Mouse (Mus musculus) telencephalon, adult 2 months (tissue): ENCODE data around the gene Btnl2.

Source experiments
- DNase-seq: peaks from one replicate; pipeline ENCODE4 v3.0.0-alpha.2; 2011; ENCODE audit warnings: low read depth, low spot score

The Btnl2 gene

DNA sequence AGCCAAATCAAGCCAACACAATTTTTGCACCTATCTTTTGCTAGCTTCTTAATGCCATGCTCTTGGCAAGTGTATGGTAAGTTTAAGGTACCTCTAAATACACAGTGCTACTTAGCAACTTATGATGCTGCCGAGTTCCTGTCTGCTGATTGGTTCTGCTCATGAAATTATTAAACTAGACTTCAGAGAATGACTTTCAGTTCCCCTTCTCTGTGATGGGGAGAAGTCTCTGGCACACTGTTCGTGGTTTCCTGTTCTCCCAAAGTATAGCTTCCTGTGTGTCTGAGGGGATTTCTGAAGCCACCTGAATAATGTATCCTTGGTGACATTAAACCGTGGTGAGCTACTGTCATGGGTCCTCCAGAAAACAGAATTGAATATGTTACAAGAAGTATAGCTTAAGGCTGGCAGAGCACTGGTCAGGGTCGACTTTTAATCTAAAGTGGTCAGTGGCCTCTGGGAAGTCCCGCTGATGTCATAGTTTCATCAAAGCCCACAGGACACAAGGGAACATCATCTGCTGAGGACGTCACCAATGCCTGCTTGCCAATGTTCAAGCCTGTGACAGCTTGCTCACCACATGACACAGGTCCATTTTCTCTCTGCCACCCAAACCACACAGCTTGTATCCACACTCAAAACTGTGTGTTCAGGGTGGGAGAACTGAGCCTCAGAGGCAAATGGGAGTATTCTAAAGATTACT, 6.9 kb upstream of the Btnl2 start:
- peak; percentile 28 for DNase-seq

DNA sequence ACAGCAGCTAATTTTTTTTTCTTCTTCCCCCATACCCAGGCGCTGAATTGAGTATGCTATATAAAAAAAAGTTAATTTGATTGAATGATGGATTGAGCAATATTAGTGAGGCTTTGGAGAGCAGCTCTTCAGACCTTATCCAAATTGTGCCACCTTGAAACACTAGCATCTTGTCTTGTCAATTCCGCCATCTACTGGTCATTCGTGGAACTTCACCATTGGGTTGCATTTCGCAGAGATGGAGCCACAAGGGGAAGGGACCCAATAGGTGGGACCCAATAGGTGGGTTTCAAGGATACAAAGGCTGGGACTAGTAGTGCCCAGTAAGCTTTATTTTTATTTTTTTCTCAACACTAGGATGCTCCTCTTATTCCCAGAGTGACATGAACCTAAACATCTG, 5.2 kb upstream of the Btnl2 start:
- DNase-seq = peak; percentile 18

DNA sequence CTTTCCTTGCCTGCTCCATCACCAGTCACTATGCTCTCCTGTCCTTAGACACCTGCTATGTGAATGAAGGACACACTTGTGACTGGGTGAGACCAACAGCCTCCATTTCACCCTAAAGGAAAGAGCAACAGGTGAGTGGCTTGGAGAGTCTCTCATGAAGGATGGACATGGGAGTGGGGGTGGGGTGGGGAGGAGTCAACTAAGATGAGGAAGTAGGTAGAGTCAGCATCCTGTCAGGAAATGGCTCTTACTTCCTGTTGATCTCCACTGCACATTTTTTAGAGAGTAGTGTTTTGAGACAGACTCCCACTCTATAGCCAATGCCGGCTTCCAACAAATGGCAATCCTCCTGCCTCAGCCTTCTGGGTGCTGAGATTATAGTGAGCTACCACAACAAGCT, 318 bp downstream of the Btnl2 start:
- DNase-seq = no peak

DNA sequence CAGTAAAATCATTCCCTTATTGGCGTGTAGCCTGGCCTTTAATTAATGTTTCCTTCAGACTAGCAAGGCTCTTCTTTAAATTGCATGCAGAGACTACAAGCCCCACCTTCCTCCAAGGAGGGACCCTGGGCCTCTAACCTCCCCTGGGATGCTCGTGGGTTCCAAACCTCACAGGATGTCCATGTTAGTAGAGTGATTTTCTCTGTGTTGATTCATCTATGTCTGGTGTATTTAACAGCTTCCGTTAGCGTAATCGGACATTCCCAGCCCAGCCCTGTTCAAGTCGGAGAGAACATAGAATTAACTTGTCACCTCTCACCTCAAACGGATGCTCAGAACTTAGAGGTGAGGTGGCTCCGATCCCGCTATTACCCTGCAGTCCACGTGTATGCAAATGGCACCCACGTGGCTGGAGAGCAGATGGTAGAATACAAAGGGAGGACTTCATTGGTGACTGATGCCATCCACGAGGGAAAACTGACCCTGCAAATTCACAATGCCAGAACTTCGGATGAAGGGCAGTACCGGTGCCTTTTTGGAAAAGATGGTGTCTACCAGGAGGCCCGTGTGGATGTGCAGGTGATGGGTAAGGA, 8.4 kb downstream of the Btnl2 start:
- DNase-seq = no peak

DNA sequence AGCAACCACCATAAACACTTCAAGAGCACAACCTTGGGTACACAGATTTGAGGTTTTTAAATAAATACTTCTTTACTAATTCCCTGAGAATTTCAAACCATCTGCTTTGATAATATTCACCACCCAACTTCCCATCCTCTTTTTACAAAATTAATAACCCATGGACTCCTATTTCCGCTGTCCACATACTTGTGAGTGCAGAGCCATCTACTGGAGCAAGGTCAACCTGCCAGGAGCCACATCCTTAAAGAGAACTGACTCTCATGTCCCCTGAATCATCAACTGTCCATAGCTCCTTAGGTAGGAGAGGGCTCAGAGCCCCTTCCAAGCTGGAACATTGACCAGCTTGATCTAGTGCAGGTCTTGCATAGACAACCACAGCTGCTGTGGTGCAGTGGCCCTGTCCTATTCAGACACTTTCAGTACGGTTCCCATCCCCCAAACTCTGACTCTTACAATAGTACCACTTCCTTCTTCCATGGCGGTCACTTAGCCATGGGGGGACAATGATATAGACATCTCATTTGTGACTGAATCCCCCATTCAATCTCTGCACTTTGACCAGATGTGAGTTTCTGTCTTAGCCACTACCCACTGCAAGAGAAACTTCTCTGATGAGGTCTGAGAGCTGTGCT, 9.2 kb downstream of the Btnl2 start:
- no peak for DNase-seq

DNA sequence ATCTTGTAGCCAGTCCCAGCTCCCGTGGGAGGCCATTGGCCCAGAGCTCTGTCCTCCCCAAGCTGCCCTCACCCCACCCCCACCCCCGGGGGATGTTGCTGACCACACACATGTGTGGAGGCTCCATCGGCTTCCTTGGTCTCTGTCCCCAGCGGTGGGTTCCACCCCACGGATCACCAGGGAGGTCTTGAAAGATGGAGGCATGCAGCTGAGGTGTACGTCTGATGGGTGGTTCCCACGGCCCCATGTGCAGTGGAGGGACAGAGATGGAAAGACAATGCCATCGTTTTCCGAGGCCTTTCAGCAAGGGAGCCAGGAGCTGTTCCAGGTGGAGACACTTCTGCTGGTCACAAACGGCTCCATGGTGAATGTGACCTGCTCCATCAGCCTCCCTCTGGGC, 10.4 kb downstream of the Btnl2 start:
- DNase-seq = no peak

DNA sequence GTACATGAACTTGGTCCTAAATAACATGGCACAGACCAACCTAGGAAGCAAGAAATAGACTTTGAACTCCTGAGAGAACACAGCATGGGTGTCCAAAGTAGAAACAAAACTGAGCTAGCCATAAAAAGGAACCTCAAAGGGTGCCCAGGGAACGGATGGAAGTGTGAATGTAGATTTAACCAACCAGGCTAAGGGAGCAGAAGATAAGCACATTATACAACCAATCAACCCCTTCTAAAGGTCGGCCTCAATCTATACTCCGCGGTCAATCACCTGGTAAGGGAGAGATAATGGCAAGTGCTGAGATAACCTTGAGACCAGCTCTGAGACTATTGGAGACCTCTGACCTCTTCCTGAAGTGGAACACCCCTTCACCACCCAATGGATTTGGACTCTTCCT, 15.9 kb downstream of the Btnl2 start:
- DNase-seq = no peak

DNA sequence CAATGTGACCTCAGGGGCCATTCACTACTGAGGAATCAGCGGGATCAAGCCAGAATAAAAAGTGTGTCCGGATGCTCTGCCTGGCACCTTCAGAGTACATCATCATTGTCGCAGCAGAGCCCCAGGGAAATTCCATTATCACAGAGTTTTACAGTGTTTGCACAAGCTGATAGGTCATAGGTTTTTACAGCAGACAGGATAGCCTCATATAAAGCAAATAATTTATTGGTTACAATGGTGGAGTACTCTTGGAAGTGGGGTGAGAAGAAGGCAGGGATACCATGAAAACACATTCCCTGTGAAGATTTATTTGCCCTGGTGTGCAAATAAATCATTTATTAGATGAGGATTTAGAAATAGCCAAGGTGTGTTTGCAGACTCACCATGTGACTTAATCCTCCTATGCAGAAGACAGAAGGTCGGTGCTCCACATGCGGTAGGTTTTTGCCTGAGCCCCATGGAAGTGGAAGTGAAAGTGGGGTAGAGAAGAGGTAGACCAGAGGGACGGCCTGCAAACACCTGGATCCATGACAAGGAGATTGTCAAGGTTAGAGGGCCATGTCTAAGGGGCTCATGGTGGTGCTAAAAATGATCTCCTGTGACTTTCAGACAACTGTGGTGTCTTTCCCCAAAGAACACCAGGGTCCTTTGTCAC, 18.6 kb downstream of the Btnl2 start:
- no peak for DNase-seq

DNA sequence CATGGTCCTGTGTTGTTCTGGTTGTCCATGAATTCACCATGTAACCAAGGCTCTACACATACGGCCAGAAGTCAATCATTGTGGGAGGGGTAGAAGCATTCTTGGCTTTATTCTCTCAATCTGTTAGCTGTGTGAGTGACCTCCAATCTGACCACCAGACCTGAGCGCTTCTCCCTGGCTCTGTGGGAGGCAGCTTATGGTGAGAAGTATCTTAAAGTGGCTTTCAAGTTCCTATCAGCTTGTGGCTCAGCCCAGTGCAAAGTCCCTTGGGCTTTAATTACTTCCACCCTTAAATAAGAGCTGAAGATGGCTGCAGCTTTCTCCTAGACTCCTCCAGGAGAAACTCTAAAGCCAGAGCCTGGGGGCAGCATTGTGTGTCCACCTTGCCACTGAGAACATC, 22.2 kb downstream of the Btnl2 start, which contains the start of gene Btnl1:
Gene Btnl1, plus strand, starts transcription at position 286 of the 400 bp plus-strand sequence.
- no peak for DNase-seq

DNA sequence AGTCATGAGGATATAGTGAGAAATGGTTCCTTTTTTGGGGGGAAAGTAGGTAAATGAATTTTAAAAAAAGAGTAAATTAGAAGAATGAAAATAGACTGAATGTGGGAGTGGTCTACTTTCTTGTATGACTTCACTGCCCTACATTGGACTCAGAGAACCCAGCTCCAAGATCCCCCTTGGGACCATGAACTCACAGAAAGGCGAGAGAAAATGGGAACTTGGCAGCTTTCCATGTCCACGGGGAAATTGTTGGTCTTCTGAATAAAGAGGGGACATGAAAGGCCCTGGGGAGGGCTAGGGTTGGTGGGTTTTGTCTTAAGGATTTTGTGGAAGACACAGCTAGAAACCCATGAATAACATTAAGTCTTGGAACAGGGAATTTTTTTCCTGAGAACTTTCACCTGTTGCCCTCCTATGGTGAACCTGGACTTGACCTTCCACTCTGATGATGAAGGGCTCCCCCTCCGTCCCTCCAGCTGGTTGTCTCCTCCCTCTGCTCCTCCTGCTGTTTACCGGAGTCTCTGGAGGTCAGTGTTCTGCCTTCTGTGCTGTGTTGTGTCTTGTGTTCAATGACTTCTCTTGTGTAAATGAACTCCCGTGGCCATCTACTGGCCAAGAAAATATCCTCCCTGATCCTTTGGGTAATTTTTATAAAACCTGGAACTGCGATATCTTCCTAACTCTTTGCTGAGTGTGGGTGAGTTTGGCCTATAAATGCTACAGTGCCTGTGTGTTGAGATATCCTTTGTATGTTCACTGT, 23.0 kb downstream of the Btnl2 start:
- no peak for DNase-seq

DNA sequence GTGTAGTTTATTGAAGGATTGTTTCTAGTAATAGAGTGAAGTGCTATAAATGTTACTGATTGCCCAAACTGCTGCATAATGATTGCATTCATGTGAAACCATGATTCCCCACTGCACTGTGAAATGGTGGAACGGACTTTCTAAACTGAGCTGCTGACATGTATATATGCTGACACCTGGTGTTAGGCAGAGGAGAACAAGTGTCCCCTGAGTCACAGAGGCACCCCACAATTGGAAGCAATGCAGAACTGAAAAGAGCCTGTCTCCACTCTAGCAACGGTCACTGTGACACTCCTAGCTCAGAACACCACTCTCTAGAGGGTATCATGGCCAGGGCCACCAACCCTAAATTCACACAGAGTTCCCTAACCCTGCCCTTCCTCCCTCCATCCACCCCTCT, 24.1 kb downstream of the Btnl2 start:
- no peak for DNase-seq

DNA sequence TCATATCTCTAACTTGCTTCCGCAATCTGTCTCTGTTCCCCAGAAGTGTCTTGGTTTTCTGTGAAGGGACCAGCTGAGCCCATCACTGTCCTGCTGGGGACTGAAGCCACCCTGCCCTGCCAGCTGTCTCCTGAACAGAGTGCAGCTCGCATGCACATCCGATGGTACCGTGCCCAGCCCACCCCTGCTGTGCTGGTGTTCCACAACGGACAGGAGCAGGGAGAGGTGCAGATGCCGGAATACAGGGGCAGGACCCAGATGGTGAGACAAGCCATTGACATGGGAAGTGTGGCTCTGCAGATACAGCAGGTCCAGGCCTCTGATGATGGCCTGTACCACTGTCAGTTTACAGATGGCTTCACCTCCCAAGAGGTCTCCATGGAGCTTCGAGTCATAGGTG, 24.8 kb downstream of the Btnl2 start:
- no peak for DNase-seq

DNA sequence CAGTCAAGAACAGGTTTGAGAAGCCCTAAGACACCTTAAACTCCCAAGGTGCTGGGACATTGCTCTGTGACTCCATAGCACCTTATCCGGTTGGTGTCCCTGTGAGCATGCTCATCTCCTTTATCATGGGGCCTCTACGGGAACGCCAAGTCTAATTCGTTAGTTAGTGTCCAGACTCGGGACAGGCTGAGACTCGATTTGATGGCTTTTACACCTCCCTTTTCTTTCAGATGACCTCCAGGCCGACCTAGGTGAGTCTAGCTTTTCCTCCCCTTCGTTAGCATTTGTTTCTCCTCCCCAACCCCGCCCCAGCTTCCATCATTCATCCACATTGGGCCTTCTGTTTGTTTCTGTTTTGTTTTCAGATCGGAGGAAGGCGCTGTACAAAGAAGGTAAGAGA, 27.3 kb downstream of the Btnl2 start:
- no peak for DNase-seq

DNA sequence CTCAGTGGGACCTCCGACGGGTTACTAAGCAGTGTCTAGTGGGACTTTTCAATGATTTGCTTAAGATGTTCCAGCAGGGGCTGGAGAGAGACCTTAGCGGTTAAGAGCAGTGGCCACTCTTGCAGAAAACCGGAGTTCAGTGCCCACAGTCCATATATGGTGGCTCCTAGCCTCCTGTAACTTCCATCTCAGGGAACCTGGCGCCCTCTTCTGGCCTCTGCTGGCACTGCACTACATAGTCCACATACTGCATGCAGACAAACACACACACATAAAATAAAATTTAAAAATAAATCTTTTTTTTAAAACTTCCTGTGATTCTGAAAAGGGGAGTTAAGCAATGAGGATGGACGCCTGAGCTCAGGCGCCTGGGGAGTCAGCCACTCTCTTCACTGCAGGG, 28.6 kb downstream of the Btnl2 start:
- DNase-seq = no peak

DNA sequence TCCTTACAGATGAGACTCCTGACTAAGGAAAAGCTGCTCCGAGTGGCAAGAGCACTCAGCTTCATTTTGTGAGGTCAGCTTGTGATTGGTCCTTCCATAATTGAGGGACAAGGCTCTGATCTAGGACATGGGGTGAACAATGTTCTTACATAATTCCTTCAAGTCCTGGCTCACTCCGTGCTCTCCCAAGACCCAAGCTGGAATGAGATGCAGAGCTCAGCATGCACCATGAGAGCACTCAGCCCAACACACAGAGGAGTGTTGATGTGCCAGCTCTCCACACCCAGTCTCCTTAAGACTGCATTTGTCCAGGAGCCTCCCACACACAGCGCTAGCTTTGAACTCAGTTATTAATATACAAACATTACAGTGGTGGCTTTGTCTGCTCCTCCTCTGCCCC, 30.1 kb downstream of the Btnl2 start:
- peak; percentile 6 for DNase-seq

DNA sequence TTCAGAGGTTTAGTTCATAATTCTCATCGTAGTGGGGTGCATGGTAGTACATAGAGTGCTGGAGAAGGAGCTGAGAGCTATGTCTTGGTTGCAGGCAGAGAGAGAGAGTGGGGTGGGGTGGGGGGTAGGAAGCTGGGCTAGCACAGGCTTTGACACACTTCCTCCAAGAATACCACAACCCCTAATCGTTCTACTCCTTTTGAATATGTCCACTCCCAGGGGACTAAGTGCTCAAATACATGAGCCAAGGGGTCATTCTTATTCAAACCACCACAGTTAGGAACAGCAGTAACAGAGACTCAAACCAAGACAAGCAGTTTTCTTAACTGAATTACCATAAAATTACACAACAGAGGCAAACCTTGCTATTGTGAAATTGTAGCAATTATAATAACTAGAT, 32.0 kb downstream of the Btnl2 start:
- no peak for DNase-seq

DNA sequence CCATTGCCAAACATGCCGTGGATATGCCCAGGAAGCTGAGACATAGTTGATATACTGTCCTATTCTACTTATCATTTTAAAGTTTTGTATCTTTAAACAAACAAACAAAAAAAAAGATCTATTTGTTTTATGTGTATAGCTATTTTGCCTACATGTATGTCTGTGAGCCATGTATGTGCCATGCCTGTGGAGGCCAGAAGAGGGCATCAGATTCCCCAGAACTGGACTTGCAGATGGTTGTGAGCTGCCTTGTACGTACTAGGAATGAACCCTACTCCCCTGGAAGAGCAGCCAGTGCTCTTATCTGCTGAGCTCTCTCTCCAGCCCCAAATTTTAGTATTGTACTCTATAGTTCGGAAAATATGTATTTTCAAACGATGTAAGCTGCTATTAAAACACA, 33.9 kb downstream of the Btnl2 start:
- no peak for DNase-seq

DNA sequence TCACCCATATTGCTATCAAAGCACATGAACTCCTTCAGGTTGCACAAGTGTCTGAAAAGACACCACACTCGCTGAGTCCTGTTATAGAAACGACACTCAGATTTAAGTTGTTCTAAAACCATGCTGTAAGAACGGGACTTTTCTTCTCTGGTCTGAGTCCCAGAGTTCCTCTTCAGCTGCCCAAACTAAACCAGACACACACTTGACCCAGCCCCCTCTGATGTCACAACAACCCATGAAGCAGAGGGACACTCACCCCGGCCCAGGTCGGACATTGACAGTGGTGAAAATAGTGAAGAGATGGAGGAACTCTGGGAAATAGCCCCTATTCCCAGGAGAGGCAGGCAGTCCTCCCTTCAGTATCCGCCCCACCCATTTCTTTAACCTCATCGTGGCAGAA, 36.9 kb downstream of the Btnl2 start:
- no peak for DNase-seq

DNA sequence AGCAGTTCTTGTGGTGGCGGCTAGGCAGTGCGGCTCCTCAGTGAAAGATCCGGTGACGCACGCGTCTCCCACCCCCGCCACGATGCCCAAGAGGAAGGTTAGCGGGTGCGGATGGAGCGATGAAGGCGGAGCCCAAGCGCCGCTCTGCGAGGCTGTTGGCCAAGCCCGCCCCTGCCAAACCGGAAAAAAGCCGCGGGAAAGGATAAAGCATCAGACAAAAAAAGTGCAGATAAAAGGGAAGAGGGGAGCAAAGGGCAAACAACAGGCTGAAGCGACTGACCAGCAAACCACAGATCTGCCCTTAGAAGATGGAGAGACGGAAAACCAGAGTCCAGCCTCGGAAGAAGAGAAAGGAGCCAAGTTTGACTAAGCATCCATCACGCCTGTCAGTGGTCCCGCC, 37.7 kb downstream of the Btnl2 start:
- DNase-seq = no peak

DNA sequence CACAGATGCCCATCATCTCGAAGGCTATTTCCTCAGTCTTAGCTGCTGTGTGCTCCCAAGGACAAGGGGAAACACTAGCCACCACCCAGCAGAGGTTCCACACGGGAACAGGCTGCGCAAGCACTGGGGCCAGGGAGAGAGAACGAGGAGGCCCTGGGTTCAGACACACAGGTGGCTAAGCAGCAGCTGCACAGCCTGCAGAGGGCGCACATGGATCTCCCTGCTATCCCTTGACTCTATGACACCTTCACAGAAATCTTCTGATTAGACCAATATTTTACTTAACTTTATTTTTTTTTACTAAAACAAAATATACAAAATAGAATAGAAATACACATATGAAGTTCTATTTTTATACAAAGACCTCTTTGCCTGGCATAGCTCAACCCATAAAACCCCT, 42.7 kb downstream of the Btnl2 start:
- DNase-seq = no peak

DNA sequence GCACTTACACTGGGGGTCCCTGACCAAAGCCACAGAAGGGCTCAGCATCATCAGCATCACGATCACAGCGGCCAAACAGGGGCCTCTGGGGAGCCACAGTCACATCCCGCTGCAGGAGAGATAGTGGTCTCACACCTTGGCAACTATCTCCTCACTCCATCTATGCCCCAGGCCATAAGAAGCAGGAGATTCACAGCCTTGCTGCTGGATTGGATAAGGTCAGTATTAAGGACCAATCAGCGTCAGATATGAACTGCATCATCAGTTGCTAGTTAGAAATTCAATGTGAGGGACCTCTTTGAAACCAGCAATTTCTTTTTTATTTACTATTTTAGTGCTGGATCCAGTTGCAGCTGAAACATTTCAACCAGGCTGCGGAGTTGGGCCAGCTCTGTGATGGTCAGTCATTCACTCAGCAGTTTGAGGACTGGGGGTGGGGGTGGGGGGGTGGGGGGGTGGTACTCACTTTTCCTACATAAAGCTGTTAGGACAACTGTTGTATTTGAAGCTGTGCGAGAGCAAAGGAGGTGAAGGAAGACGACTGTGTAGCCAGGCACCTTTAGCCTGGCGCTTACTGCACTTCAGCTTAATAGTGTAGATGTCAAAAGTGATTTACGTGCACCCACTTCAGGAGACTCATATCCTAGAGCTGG, 43.6 kb downstream of the Btnl2 start:
- peak; percentile 86 for DNase-seq
